Mouse (Mus musculus): ENCODE data around the gene Inpp4b. TPM values are rescaled to one million over a fixed set of nuclear protein-coding genes. Genes with fewer than 3 reads are reported as not detected.

Gene Inpp4b
- total RNA-seq, 2 experiments from 2014 or later = 6.7 to 12.6 TPM

- no peak for DNase-seq
Observed at GRCm38 (mm10) chr8:81844104-81844982, 502.0 kb downstream of the Inpp4b start.

GRCm38 (mm10) chr8:81847929-81848328, 505.6 kb downstream of the Inpp4b start:
- DNase-seq = no peak

GRCm38 (mm10) chr8:81849976-81850375, 507.6 kb downstream of the Inpp4b start:
- no peak for DNase-seq

- DNase-seq = no peak
Observed at GRCm38 (mm10) chr8:81853184-81853583, 510.8 kb downstream of the Inpp4b start.

GRCm38 (mm10) chr8:81854543-81854942, 512.2 kb downstream of the Inpp4b start:
- no peak for DNase-seq

GRCm38 (mm10) chr8:81855009-81855408, 512.7 kb downstream of the Inpp4b start:
- no peak for DNase-seq

- no peak for DNase-seq
Observed at GRCm38 (mm10) chr8:81856120-81856519, 513.8 kb downstream of the Inpp4b start.

- peak; percentile 2 for DNase-seq
Observed at GRCm38 (mm10) chr8:81856608-81857007, 514.3 kb downstream of the Inpp4b start.

- DNase-seq = no peak
Observed at GRCm38 (mm10) chr8:81858393-81858792, 516.0 kb downstream of the Inpp4b start.

GRCm38 (mm10) chr8:81859805-81860204, 517.4 kb downstream of the Inpp4b start:
- no peak for DNase-seq

GRCm38 (mm10) chr8:81861311-81861710, 519.0 kb downstream of the Inpp4b start:
- DNase-seq = no peak

- no peak for DNase-seq
Observed at GRCm38 (mm10) chr8:81862738-81863137, 520.4 kb downstream of the Inpp4b start.

GRCm38 (mm10) chr8:81864318-81864717, 522.0 kb downstream of the Inpp4b start:
- no peak for DNase-seq

- no peak for DNase-seq
Observed at GRCm38 (mm10) chr8:81865664-81866063, 523.3 kb downstream of the Inpp4b start.

- peak; percentile 24 for DNase-seq
Observed at GRCm38 (mm10) chr8:81867020-81867419, 524.7 kb downstream of the Inpp4b start.

- no peak for DNase-seq
Observed at GRCm38 (mm10) chr8:81870466-81870865, 528.1 kb downstream of the Inpp4b start.

GRCm38 (mm10) chr8:81880071-81880470, 537.7 kb downstream of the Inpp4b start:
- no peak for DNase-seq

GRCm38 (mm10) chr8:81884195-81884594, 541.8 kb downstream of the Inpp4b start:
- no peak for DNase-seq

GRCm38 (mm10) chr8:81888843-81889242, 546.5 kb downstream of the Inpp4b start:
- DNase-seq = no peak

- no peak for DNase-seq
Observed at GRCm38 (mm10) chr8:81893292-81893691, 550.9 kb downstream of the Inpp4b start.

- DNase-seq = no peak
Observed at GRCm38 (mm10) chr8:81946812-81947211, 604.5 kb downstream of the Inpp4b start.

- peak; percentile 9 for DNase-seq
Observed at GRCm38 (mm10) chr8:81953101-81953500, 610.7 kb downstream of the Inpp4b start.

GRCm38 (mm10) chr8:81985128-81985665, 642.8 kb downstream of the Inpp4b start:
- peak; percentile 9 for DNase-seq

GRCm38 (mm10) chr8:81992966-81993365, 650.6 kb downstream of the Inpp4b start:
- DNase-seq = no peak
